Mouse (Mus musculus): Measurements from ENCODE around the gene Cdh23.

DNA sequence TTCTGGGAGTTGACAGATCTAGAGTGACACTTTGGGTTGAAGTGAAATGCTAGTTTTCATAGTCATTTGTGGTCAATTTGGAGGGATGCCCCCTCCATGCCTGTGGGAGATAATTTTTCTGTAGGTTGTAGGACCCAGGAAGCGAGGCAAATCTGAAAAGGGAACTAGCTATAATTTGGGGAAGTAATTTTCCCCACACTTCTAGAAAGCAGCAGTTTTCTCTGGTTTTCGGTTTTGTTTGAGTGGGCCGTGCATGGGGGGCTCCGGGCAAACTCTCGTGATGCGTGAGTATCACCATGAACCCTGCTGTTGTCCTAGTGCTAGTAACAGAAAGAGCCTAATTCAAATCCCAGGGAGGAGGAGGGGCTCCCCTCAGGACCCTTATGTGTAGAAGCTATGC, 412.0 kb downstream of the Cdh23 start:
- TF ChIP-seq CTCF (IDR thresholded peaks at IDR 0.05; ENCODE audit: low read depth, low read length) (no peak), GATA1 (IDR thresholded peaks at IDR 0.05; ENCODE audit: borderline replicate concordance, low read length) (no peak), POLR2AphosphoS5 (IDR thresholded peaks at IDR 0.05; ENCODE audit: insufficient replicate concordance, low read depth, low read length) (no peak), TAL1 (conservative IDR thresholded peaks at IDR 0.05; ENCODE audit: low read depth, low read length) (no peak), GATA2 (IDR thresholded peaks at IDR 0.05; ENCODE audit: borderline replicate concordance, low read depth, low read length) (no peak)

All from G1E (cell line).